Mouse (Mus musculus) thymus, adult 2 months (tissue): Measurements from ENCODE around the gene Cers2. TPM values are rescaled to one million over a fixed set of nuclear protein-coding genes. Genes with fewer than 3 reads are reported as not detected.
A peak's percentile ranks its signal among the peaks of the same experiment; 100 is the strongest.

Experiments used
- DNase-seq: peaks from one replicate; pipeline ENCODE4 v3.0.0; 2021
- H3K27ac ChIP-seq: fragments of 200-500 bp; 2 replicates; pipeline ENCODE4 v1.5.1; 2012; ENCODE audit warnings: low read length, control low read depth; ENCODE audit not compliant: control insufficient read depth, insufficient read depth
- H3K27me3 ChIP-seq: fragments of 200-500 bp; 2 replicates; pipeline ENCODE4 v1.6.1; 2012; ENCODE audit warnings: mild to moderate bottlenecking, low read length, moderate library complexity, mixed read lengths; ENCODE audit not compliant: control insufficient read depth, insufficient read depth
- H3K36me3 ChIP-seq: fragments of 200-500 bp; 2 replicates; pipeline ENCODE4 v1.6.1; 2012; ENCODE audit warnings: mild to moderate bottlenecking, low read length, moderate library complexity; ENCODE audit not compliant: control insufficient read depth, insufficient read depth
- H3K4me1 ChIP-seq: fragments of 200-500 bp; replicated peaks from 2 replicates; pipeline ENCODE4 v1.6.1; 2012; ENCODE audit warnings: low read length; ENCODE audit not compliant: control insufficient read depth, insufficient read depth
- H3K4me3 ChIP-seq: fragments of 200-500 bp; 2 replicates; pipeline ENCODE4 v1.5.1; 2012; ENCODE audit warnings: mild to moderate bottlenecking, low read length, control low read depth, moderate library complexity; ENCODE audit not compliant: control insufficient read depth, insufficient read depth
- CTCF ChIP-seq: fragments of 200-500 bp; IDR thresholded peaks from 2 replicates; pipeline ENCODE4 v1.5.1; 2012; ENCODE audit warnings: mild to moderate bottlenecking, control low read depth, low read length, moderate library complexity, borderline replicate concordance; ENCODE audit not compliant: control insufficient read depth, poor library complexity, insufficient read depth; ENCODE audit errors: extremely low read depth
- POLR2A ChIP-seq: fragments of 200-500 bp; IDR thresholded peaks from 2 replicates; pipeline ENCODE4 v1.6.1; 2012; ENCODE audit warnings: mild to moderate bottlenecking, low read length, control low read depth, moderate library complexity; ENCODE audit not compliant: control insufficient read depth, poor library complexity, insufficient read depth; ENCODE audit errors: extremely low read depth
- WGBS: fragments of 180-500 bp; shearing (Covaris S2); methylation state at CpG from one replicate; pipeline ENCODE4 v1.1.7; 2018; 5-methylcytosine and 5-hydroxymethylcytosine counted together
- polyA plus RNA-seq: library from polyadenylated mRNA; depleted of rRNA; stranded (reverse); fragments of >200 nt; gene quantifications from 2 replicates; pipeline ENCODE4 v1.2.3, GENCODE M21; 2012

The Cers2 gene
- polyA plus RNA-seq, 1 experiment, result 129 TPM

- H3K4me3 ChIP-seq, result no peak overlapping the region
- WGBS, result 88% methylated on average over 4 of the region's 4 CpGs
- no peaks in the 10 kb centered on the region for H3K4me1 ChIP-seq
- no peak for DNase-seq
- no peak for TF ChIP-seq CTCF
- no peak overlapping the region for H3K27ac ChIP-seq
- no peaks in the 10 kb centered on the region for H3K36me3 ChIP-seq
- H3K27me3 ChIP-seq, result no peaks in the 10 kb centered on the region
Observed at GRCm38 (mm10) chr3:95306244-95306643, 8.3 kb upstream of the Cers2 start.

- no peaks in the 10 kb centered on the region for H3K4me1 ChIP-seq
- H3K36me3 ChIP-seq, result no peaks in the 10 kb centered on the region
- no peaks in the 10 kb centered on the region for H3K27me3 ChIP-seq
- 91% methylated on average over 7 of the region's 7 CpGs for WGBS
- no peak within 1 kb of the TSS for H3K27ac ChIP-seq
- DNase-seq, result no peak
- no peak within 1 kb of the TSS for H3K4me3 ChIP-seq
- TF ChIP-seq POLR2A (no peak), CTCF (no peak)
Observed at GRCm38 (mm10) chr3:95307100-95307499, 7.5 kb upstream of the Cers2 start, which contains the start of gene Anxa9. Gene Anxa9, minus strand, starts transcription at chr3:95307176.

- no peaks in the 10 kb centered on the region for H3K36me3 ChIP-seq
- no peak overlapping the region for H3K4me3 ChIP-seq
- peaks cover 8% of the 10 kb centered on the region for H3K4me1 ChIP-seq
Observed at GRCm38 (mm10) chr3:95310496-95310895, 4.1 kb upstream of the Cers2 start.

GRCm38 (mm10) chr3:95310968-95311882, 3.4 kb upstream of the Cers2 start:
- no peak overlapping the region for H3K27ac ChIP-seq
- peaks cover 14% of the 10 kb centered on the region for H3K4me1 ChIP-seq
- H3K27me3 ChIP-seq, result no peaks in the 10 kb centered on the region
- H3K4me3 ChIP-seq, result no peak overlapping the region
- 63% methylated on average over 9 of the region's 9 CpGs for WGBS
- no peaks in the 10 kb centered on the region for H3K36me3 ChIP-seq
- peak; percentile 64 for DNase-seq
- no peak for TF ChIP-seq POLR2A
- no peak for TF ChIP-seq CTCF

More at GRCm38 (mm10) chr3:95310496-95310895, 4.1 kb upstream of the Cers2 start:
- TF ChIP-seq CTCF, result no peak
- TF ChIP-seq POLR2A, result no peak
- Histone ChIP-seq H3K27ac (no peak overlapping the region), H3K27me3 (no peaks in the 10 kb centered on the region)
- DNase-seq, result no peak
- 89% methylated on average over 3 of the region's 3 CpGs for WGBS

GRCm38 (mm10) chr3:95312623-95313022, 2.0 kb upstream of the Cers2 start:
- 17% methylated on average over 6 of the region's 6 CpGs for WGBS
- DNase-seq, result no peak
- TF ChIP-seq POLR2A (no peak), CTCF (no peak)

GRCm38 (mm10) chr3:95313476-95313875, 1.1 kb upstream of the Cers2 start:
- no peaks in the 10 kb centered on the region for H3K36me3 ChIP-seq
- WGBS, result 47% methylated on average over 7 of the region's 7 CpGs
- TF ChIP-seq CTCF, result no peak
- no peak for TF ChIP-seq POLR2A
- H3K4me1 ChIP-seq, result peaks cover 23% of the 10 kb centered on the region
- H3K27ac ChIP-seq, result no peak overlapping the region
- no peak overlapping the region for H3K4me3 ChIP-seq
- no peak for DNase-seq
- H3K27me3 ChIP-seq, result no peaks in the 10 kb centered on the region

More at GRCm38 (mm10) chr3:95312623-95313022, 2.0 kb upstream of the Cers2 start:
- Histone ChIP-seq H3K27ac (no peak overlapping the region), H3K36me3 (no peaks in the 10 kb centered on the region), H3K27me3 (no peaks in the 10 kb centered on the region), H3K4me1 (peaks cover 22% of the 10 kb centered on the region), H3K4me3 (no peak overlapping the region)
